Mouse (Mus musculus) midbrain, embryonic 15.5 days (tissue): ENCODE measurements around the gene 6430628N08Rik. TPM values are rescaled to one million over a fixed set of nuclear protein-coding genes. Genes with fewer than 3 reads are reported as not detected.

Experiments
- ATAC-seq: fragments of 200-750 bp; cut with Nextera tagmentation; replicated peaks from 2 replicates; pipeline ENCODE4 v1.8.0; 2017; ENCODE audit warnings: moderate TSS enrichment
- H3K27ac ChIP-seq: fragments of 300-500 bp; sonication (generic); 2 replicates; pipeline ENCODE4 v1.5.1; 2015; ENCODE audit warnings: mild to moderate bottlenecking, inconsistent platforms
- H3K27me3 ChIP-seq: fragments of 300-500 bp; sonication (generic); replicated peaks from 2 replicates; pipeline ENCODE4 v1.6.1; 2015; ENCODE audit warnings: inconsistent platforms
- H3K36me3 ChIP-seq: fragments of 300-500 bp; sonication (generic); replicated peaks from 2 replicates; pipeline ENCODE4 v1.6.1; 2015; ENCODE audit warnings: inconsistent platforms
- H3K4me1 ChIP-seq: fragments of 300-500 bp; sonication (generic); 2 replicates; pipeline ENCODE4 v1.6.1; 2015; ENCODE audit warnings: inconsistent platforms
- H3K4me2 ChIP-seq: fragments of 300-500 bp; sonication (generic); 2 replicates; pipeline ENCODE4 v1.6.1; 2015; ENCODE audit warnings: inconsistent platforms, mild to moderate bottlenecking, moderate library complexity
- H3K4me3 ChIP-seq: fragments of 300-500 bp; sonication (generic); 2 replicates; pipeline ENCODE4 v1.5.1; 2015; ENCODE audit warnings: mild to moderate bottlenecking, inconsistent platforms
- H3K9ac ChIP-seq: fragments of 300-500 bp; sonication (generic); 2 replicates; pipeline ENCODE4 v1.6.1; 2015; ENCODE audit warnings: mild to moderate bottlenecking, inconsistent platforms
- H3K9me3 ChIP-seq: fragments of 300-500 bp; sonication (generic); 2 replicates; pipeline ENCODE4 v1.6.1; 2016; ENCODE audit warnings: inconsistent platforms
- WGBS: fragments of 180-500 bp; shearing (Covaris S2); methylation state at CpG from one replicate; pipeline ENCODE4 v1.1.7; 2015; ENCODE audit warnings: mixed read lengths; 5-methylcytosine and 5-hydroxymethylcytosine counted together
- polyA plus RNA-seq: library from polyadenylated mRNA; unstranded; fragments of >200 nt; fragmentation: Nextera tagmentation; extraction: Ambion mirVana; gene quantifications from 2 replicates; pipeline ENCODE4 v1.2.1, GENCODE M21; 2015

The 6430628N08Rik gene
- polyA plus RNA-seq, 1 experiment from 2014 or later: 0.27 TPM

DNA sequence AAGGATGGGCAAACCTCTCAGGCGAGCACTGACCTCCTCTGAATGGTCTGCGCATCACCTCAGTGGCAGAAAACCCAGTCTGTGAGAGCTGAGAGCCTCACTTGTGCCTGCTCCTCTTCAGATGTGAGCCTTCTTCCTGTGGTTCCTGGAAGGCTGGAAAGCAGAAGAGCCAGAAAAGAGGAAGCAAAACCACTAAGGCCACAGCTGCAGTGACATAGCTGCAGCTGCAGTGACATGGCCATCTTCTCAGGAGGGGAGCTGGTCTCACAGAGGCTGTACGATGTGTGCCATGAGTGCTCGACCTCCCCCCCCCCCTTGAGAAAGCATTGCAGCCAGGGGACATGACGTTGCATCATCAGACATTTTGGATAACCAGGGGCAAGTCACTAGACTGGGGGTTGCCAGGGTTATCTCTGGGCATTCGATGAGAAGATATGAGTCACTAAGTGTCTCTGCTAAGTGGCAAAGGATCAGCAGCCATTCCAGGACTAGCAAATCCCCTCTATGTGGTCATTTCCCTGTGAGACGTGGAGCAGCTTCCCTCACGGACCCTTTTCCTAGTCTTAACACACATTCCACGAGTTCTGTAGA lies 33.1 kb upstream of the 6430628N08Rik start:
- no peak for ATAC-seq
- Histone ChIP-seq H3K27me3 (no peaks in the 10 kb centered on the region), H3K4me2 (no peak overlapping the region), H3K9me3 (no peaks in the 10 kb centered on the region), H3K9ac (no peak overlapping the region), H3K4me3 (no peak overlapping the region), H3K4me1 (peaks cover 32% of the 10 kb centered on the region), H3K36me3 (no peaks in the 10 kb centered on the region), H3K27ac (0 out of 2 replicates have a peak overlapping the region, but pooled peaks have one; percentile 45)
- 83% methylated on average over 9 of the region's 9 CpGs for WGBS

DNA sequence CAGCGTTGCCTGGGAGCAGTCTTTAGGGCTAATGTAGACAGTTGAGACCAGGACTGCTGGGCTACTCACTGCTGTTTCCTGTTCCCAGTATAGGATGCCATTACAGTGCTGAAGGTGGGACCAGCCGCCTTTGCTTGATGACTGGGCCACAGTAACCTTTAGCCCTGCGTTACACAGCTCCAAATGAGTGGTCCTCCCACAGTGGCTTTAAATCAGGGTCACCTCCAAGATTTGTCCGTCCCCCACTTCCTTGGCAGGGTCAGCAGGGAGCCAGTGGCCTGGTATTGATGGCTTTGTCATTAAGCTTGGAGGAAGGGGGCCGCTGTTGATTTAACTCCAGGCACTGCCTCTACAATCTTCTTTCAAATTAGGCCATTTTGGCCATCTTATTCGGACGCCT lies 27.1 kb upstream of the 6430628N08Rik start:
- H3K27me3 ChIP-seq: no peaks in the 10 kb centered on the region
- 72% methylated on average over 7 of the region's 7 CpGs for WGBS
- no peak for ATAC-seq

DNA sequence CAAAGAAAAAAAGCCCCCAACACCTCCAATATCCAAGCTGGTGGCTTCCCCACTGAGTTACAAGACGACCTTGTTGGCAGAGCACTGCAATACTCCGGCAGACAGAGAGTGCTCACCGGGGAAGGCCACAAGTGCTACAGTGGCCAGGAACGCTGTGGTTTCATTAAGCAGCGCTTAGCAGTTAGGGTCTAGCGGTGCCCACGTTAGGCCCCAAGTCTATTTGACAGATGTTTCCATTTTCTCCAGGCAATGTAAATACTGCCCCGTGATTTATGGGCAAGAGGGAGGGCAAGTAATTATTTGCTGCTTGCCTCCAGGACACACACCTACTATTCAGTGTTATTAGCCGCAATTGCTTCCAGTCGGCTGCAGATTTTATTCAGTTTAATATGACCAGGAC lies 26.6 kb upstream of the 6430628N08Rik start:
- no peak for ATAC-seq
- Histone ChIP-seq H3K9ac (no peak overlapping the region), H3K4me1 (peaks cover 7% of the 10 kb centered on the region), H3K9me3 (no peaks in the 10 kb centered on the region), H3K27ac (no peak overlapping the region), H3K27me3 (no peaks in the 10 kb centered on the region), H3K4me3 (no peak overlapping the region), H3K36me3 (no peaks in the 10 kb centered on the region), H3K4me2 (no peak overlapping the region)
- 51% methylated on average over 10 of the region's 10 CpGs for WGBS

More for the DNA sequence above, 27.1 kb upstream of the 6430628N08Rik start:
- Histone ChIP-seq H3K4me2 (no peak overlapping the region), H3K27ac (no peak overlapping the region), H3K4me1 (peaks cover 4% of the 10 kb centered on the region; the same call in 1 of the 2 replicates), H3K4me3 (no peak overlapping the region), H3K36me3 (no peaks in the 10 kb centered on the region), H3K9me3 (no peaks in the 10 kb centered on the region), H3K9ac (no peak overlapping the region)

DNA sequence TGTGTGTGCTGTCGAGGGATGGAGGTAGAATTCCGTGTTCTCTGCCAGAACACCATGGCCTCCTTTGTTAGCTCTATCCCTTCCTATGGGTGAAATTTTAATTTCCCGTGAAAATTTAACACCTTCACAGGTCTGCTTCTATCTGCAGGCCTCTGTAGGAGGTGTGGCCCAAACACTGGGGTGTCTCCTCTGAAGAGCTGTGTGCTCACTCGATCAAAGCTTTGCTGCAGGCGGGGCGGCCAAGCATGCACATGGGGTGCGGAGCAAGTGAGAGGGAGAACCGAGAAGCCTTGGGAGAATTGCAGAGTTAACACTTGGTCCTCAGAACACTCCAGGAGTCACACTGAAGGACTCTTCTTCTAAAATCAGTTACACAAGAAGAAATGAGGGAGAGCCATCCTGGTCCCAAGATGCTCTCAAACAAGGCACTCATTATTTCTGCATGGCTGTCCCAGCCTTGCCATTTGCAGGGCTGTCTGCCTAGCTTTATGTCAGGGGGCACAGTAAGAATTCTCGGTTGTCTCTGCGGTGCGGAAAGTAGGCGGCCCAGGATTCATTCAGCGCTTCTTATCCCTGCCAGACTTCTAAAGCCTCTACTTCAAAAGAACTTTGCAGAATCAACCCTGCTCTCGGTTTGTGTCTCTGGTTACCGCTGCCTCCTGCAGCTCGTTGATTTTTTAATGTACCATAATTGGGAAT lies 20.8 kb upstream of the 6430628N08Rik start:
- H3K9ac ChIP-seq: no peak overlapping the region
- H3K27me3 ChIP-seq: no peaks in the 10 kb centered on the region
- WGBS: 13% methylated on average over 16 of the region's 16 CpGs
- peak; percentile 68 for ATAC-seq
- no peak overlapping the region for H3K4me2 ChIP-seq
- H3K9me3 ChIP-seq: no peaks in the 10 kb centered on the region
- H3K4me3 ChIP-seq: no peak overlapping the region
- H3K36me3 ChIP-seq: no peaks in the 10 kb centered on the region
- H3K27ac ChIP-seq: peak overlapping the region; percentile 64
- H3K4me1 ChIP-seq: peaks cover 22% of the 10 kb centered on the region

DNA sequence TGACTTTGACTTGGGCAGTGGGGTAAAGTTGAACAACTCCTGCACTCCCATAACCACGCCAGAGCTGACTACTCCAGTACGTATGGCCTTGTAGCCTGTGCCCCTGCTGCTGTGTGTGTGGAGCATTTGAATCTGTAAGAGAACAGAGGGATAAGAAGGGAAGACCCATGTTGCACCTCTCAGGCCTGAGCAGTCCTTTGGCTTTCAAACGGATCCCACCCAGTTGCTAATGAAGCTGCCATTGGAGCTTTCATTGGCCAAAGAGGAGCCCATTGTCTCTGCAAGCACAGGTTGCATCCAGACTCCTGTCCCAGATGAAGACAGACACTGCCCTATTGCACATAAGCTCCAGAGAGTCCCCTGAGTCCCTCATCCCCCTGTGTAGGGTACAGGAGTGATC lies 17.2 kb upstream of the 6430628N08Rik start:
- H3K9me3 ChIP-seq: no peaks in the 10 kb centered on the region
- no peak overlapping the region for H3K9ac ChIP-seq
- H3K27me3 ChIP-seq: no peaks in the 10 kb centered on the region; the same call in 1 of the 2 replicates
- no peak overlapping the region for H3K4me3 ChIP-seq
- no peak for ATAC-seq
- H3K4me1 ChIP-seq: peaks cover 32% of the 10 kb centered on the region
- WGBS: 85% methylated on average over 3 of the region's 3 CpGs
- no peak overlapping the region for H3K4me2 ChIP-seq
- no peaks in the 10 kb centered on the region for H3K36me3 ChIP-seq
- no peak overlapping the region for H3K27ac ChIP-seq

DNA sequence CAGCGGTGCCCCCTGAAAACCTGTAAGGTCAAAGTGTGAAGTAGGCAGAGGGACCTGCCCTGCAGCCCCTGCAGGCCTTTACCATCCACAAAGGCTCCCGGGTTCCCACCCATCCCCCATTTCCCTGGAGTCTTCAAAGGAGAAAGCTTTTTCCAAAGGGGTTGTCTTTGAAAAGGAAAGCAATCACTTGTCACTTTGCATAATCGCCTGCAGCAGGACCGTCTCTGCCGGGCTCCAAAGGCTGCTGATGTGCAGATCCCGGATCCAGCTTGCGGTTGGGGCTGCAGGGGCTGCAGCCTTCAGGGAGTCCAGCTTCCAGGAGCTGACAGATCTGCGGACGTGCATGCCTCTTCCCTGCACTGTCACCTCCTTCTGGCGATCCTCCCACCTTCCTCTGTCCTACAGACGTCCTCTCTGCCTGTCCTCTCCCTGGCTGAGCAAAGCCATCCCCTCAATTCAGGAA lies 12.2 kb upstream of the 6430628N08Rik start:
- Histone ChIP-seq H3K27me3 (no peaks in the 10 kb centered on the region; the same call in 1 of the 2 replicates), H3K9me3 (no peaks in the 10 kb centered on the region), H3K4me3 (no peak overlapping the region), H3K4me2 (peak overlapping the region; percentile 35), H3K36me3 (no peaks in the 10 kb centered on the region), H3K9ac (0 out of 2 replicates have a peak overlapping the region, but pooled peaks have one; percentile 4), H3K27ac (peak overlapping the region; percentile 74), H3K4me1 (peaks cover 51% of the 10 kb centered on the region)
- 2% methylated on average over 11 of the region's 11 CpGs for WGBS
- ATAC-seq: peak; percentile 46

DNA sequence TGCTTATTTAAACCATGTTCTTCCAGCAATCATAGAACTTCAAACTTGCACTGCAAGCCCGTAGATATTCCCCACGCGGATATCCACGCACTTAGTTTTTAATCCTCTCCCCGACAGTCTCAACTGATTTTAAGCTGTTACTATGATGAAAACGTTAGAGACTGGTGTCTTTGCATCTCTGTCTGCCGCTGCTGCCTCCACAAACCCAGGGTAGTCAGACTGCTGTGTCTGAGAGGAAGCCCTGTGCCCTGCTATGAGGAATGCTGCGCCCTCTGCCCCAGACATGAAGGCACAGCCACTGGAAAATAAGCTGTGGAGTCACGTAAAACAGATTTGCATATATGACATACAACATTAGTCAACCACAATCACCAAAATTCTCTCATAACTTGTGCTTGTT lies 11.6 kb upstream of the 6430628N08Rik start:
- H3K36me3 ChIP-seq: no peaks in the 10 kb centered on the region
- H3K4me1 ChIP-seq: peaks cover 51% of the 10 kb centered on the region
- no peak for ATAC-seq
- 16% methylated on average over 9 of the region's 9 CpGs for WGBS
- 0 out of 2 replicates have a peak overlapping the region, but pooled peaks have one; percentile 4 for H3K9ac ChIP-seq
- H3K27ac ChIP-seq: peak overlapping the region; percentile 74; the same call in 1 of the 2 replicates
- peak overlapping the region; percentile 35; the same call in 1 of the 2 replicates for H3K4me2 ChIP-seq
- H3K4me3 ChIP-seq: no peak overlapping the region
- no peaks in the 10 kb centered on the region; the same call in 1 of the 2 replicates for H3K27me3 ChIP-seq
- no peaks in the 10 kb centered on the region for H3K9me3 ChIP-seq

DNA sequence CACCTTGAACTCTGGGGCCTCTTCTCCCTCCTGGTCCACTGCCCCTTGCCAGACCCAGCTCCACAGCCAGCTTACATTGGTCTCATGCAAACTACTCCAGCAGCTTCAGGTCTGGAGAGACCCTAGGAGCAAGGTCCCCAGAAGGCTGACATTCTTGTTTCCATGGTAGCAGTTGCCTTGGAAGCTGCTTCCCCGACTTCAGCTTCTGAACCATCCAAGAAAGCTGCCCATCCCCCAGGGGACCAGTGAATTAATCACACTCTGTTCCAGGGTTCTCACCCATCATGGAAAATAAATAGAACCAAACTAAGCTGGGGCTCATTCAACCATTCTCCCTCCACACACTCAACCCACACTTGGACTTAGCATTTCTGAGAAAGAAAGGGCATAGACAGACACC lies 9.3 kb upstream of the 6430628N08Rik start:
- 0% methylated on average over 1 of the region's 1 CpGs for WGBS
- H3K27ac ChIP-seq: peak overlapping the region; percentile 68
- no peak overlapping the region for H3K4me3 ChIP-seq
- H3K4me2 ChIP-seq: peak overlapping the region; percentile 14; the same call in 1 of the 2 replicates
- ATAC-seq: peak; percentile 59
- peaks cover 57% of the 10 kb centered on the region for H3K4me1 ChIP-seq
- H3K27me3 ChIP-seq: no peaks in the 10 kb centered on the region; the same call in 1 of the 2 replicates
- no peaks in the 10 kb centered on the region for H3K36me3 ChIP-seq
- no peak overlapping the region for H3K9ac ChIP-seq
- no peaks in the 10 kb centered on the region for H3K9me3 ChIP-seq

DNA sequence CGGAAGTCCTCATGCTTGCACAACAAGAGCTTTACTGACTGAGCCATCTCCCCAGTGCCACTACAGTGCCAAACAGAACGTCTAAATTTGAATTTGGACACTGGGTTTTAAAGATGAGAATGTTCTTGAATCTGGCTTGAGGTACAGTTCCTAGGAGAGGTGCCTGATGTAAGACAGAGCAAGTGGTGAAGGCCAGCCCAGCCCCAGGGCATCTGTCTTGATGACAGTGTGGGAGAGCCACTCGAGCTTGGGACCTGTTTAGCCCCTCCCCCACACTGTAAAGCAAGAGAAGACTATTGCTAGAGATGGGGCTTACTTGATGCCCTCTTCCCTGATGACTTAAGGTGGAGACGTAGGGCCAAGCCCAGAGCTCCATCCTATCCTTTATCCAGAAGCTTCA lies 8.3 kb upstream of the 6430628N08Rik start:
- Histone ChIP-seq H3K4me3 (no peak overlapping the region), H3K9me3 (no peaks in the 10 kb centered on the region), H3K9ac (no peak overlapping the region), H3K27me3 (no peaks in the 10 kb centered on the region), H3K4me1 (peaks cover 57% of the 10 kb centered on the region), H3K36me3 (no peaks in the 10 kb centered on the region), H3K27ac (no peak overlapping the region), H3K4me2 (no peak overlapping the region)
- 63% methylated on average over 4 of the region's 4 CpGs for WGBS
- ATAC-seq: no peak

DNA sequence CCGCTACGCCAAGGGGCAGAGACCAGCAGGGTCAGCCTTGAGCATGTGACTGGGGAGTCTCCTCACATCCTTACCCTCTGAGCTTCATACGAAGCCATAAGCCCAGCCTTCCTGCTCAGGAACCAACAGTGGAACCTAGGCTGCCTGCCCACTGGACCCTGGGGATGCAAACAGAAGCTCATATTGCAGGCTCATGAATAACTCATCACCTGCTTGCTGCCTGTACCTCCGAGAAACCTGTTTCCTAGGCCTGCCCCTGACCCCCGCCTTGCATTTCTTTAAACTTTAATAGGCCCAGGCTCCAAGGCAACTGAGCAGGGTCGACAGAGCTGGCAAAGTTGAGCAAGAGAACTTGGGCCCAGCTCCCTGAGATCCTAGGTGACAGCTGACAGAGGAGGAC lies 6.4 kb upstream of the 6430628N08Rik start, which contains the start of gene Kncn:
TSS of gene Kncn (plus strand) at position 379 of the 400 bp plus-strand sequence.
- WGBS: 63% methylated on average over 6 of the region's 6 CpGs
- Histone ChIP-seq H3K4me2 (no peak within 1 kb of the TSS), H3K27me3 (no peaks in the 10 kb centered on the region), H3K36me3 (no peaks in the 10 kb centered on the region), H3K27ac (no peak within 1 kb of the TSS), H3K4me3 (no peak within 1 kb of the TSS), H3K9ac (no peak within 1 kb of the TSS), H3K9me3 (no peaks in the 10 kb centered on the region), H3K4me1 (peaks cover 39% of the 10 kb centered on the region)
- ATAC-seq: no peak

DNA sequence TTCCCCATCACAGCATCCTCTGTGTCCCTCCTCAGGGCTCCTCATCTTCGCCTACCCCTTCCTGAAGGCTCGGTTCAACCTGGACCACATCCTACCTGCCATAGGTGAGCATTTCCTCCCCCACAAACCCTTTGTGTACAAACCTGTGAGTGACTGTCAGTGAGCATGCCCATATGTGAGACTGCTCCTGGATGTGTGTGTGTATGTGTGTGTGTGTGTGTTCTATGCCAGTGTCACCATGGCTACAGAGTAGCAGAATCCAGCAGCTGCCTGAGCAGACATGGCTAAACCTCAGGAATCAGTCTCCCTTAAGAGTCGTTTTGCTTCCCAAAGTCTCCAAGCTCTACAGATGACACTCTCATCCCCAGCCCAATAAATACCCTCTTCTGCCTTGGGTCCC lies 4.6 kb upstream of the 6430628N08Rik start:
- Histone ChIP-seq H3K27me3 (peaks cover 9% of the 10 kb centered on the region), H3K9ac (no peak overlapping the region), H3K4me2 (no peak overlapping the region), H3K4me1 (peaks cover 30% of the 10 kb centered on the region), H3K36me3 (no peaks in the 10 kb centered on the region), H3K9me3 (no peaks in the 10 kb centered on the region), H3K27ac (no peak overlapping the region), H3K4me3 (no peak overlapping the region)
- peak; percentile 71 for ATAC-seq
- 74% methylated on average over 3 of the region's 3 CpGs for WGBS

DNA sequence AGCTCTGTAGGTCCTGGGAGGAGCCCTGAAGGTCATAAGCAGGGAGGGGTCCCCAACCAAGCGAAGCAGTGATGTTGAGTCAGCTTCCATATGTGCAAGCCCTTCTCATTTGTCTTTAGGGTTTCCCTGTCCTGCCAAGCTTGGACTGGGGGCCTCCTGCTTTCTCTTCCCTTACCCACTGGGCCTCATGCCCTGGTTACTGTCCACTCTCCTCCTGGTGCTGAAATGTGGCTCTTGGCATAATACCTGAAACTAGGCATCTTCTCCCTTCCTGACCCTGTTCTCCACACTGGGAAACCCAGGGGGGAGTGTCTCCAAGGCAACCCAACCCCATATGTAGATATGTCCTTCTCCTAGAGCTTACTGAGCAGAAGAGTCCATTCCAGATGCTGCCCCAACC lies 3.6 kb upstream of the 6430628N08Rik start:
- Histone ChIP-seq H3K9ac (no peak overlapping the region), H3K36me3 (no peaks in the 10 kb centered on the region), H3K9me3 (no peaks in the 10 kb centered on the region), H3K4me1 (peaks cover 20% of the 10 kb centered on the region), H3K27me3 (peaks cover 18% of the 10 kb centered on the region), H3K4me3 (no peak overlapping the region), H3K27ac (no peak overlapping the region), H3K4me2 (no peak overlapping the region)
- no peak for ATAC-seq
- WGBS: 62% methylated on average over 1 of the region's 1 CpGs
